Mouse (Mus musculus) embryonic fibroblast, embryonic 13.5 days (primary cell): ENCODE results near the gene Ylpm1.

Experiments used
- CTCF ChIP-seq: IDR thresholded peaks from 2 replicates; pipeline ENCODE4 v1.5.1; 2011; ENCODE audit warnings: mild to moderate bottlenecking, control low read depth, low read length, moderate library complexity, borderline replicate concordance; ENCODE audit not compliant: insufficient read depth
- POLR2A ChIP-seq: IDR thresholded peaks from 2 replicates; pipeline ENCODE4 v1.6.1; 2011; ENCODE audit warnings: low read depth, mild to moderate bottlenecking, control low read depth, low read length, moderate library complexity

DNA sequence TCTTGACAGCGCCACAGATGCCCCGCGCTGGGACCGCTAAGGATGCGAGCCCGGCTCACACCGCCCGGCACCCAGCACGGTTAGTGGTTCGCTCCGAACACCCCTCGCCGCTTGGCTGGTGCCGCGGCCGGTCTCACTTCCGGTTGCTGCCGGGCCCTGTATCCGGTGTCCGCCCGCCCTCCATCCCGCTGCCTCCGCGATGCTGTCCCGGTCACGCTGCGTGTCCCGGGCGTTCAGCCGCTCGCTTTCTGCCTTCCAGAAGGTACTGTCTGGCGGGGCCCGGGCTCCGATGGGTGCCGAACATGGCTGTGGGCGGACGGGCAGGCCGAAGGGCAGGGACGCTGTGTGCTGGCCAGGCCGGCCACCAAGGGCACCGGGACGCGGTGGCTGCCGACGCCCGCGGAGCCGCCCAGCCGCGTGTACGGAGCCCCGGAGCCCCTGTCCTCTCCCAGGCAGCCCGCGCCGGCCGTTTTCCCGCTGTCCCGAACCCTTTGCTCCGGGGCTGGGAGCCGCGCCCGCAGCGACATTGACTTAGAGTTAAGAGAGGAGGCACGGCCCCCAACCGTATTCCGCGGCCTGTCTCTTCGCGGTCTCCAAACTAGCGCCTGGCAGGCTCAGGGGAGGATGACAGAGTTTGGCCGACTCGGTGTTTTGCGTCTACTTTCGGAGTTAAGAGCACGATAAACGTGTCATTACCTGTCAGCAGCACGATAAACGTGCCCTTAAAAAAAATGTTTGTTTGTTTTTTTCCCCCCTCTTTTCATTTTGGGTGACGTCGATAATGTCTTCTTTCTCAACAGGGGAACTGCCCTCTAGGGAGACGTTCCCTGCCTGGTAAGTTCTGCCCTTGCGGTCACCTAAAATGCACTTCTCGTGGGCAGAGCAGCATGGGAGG is 114.8 kb downstream of the Ylpm1 start, which contains the start of the genes Prox2 and Dlst:
- TF ChIP-seq CTCF (no peak), POLR2A (peak; percentile 88)
